Mouse (Mus musculus) urinary bladder, adult 18-20 months (tissue): ENCODE measurements around the gene Sorl1.
"Not testable (repeated sequence)": the region's sequence is repeated elsewhere in the genome, so short reads cannot be mapped to it uniquely, and the experiment has no call there.

Experiments
- DNase-seq, 2 experiments: peaks; one replicate each; pipeline ENCODE4 v3.0.0; 2022; ENCODE audit warnings: low spot score in 2 of 2, mixed read lengths in 2 of 2

Gene Sorl1

GRCm38 (mm10) chr9:42094028-42094551 is 30.0 kb downstream of the Sorl1 start:
- no peak for DNase-seq

GRCm38 (mm10) chr9:42092749-42093148 is 31.3 kb downstream of the Sorl1 start:
- no peak for DNase-seq

- DNase-seq = no peak
Measured at GRCm38 (mm10) chr9:42091561-42091960, 32.5 kb downstream of the Sorl1 start.

- DNase-seq = no peak
Measured at GRCm38 (mm10) chr9:42087921-42088320, 36.2 kb downstream of the Sorl1 start.

GRCm38 (mm10) chr9:42085970-42086369 is 38.1 kb downstream of the Sorl1 start:
- no peak for DNase-seq

- no peak for DNase-seq
Measured at GRCm38 (mm10) chr9:42083661-42084067, 40.4 kb downstream of the Sorl1 start.

GRCm38 (mm10) chr9:42081681-42082530 is 42.2 kb downstream of the Sorl1 start:
- no peak for DNase-seq

- DNase-seq = no peak
Measured at GRCm38 (mm10) chr9:42080671-42081070, 43.4 kb downstream of the Sorl1 start.

- DNase-seq = no peak
Measured at GRCm38 (mm10) chr9:42077112-42077845, 46.8 kb downstream of the Sorl1 start.

GRCm38 (mm10) chr9:42076256-42076849 is 47.7 kb downstream of the Sorl1 start:
- no peak for DNase-seq

GRCm38 (mm10) chr9:42075241-42075640 is 48.9 kb downstream of the Sorl1 start:
- DNase-seq = no peak

- no peak for DNase-seq
Measured at GRCm38 (mm10) chr9:42072010-42072409, 52.1 kb downstream of the Sorl1 start.

- no peak for DNase-seq
Measured at GRCm38 (mm10) chr9:42070856-42071255, 53.2 kb downstream of the Sorl1 start.

GRCm38 (mm10) chr9:42069471-42069870 is 54.6 kb downstream of the Sorl1 start:
- DNase-seq = no peak

GRCm38 (mm10) chr9:42067950-42068349 is 56.1 kb downstream of the Sorl1 start:
- no peak for DNase-seq

GRCm38 (mm10) chr9:42065756-42066155 is 58.3 kb downstream of the Sorl1 start:
- no peak for DNase-seq

- DNase-seq = no peak
Measured at GRCm38 (mm10) chr9:42063391-42063790, 60.7 kb downstream of the Sorl1 start.

- DNase-seq = no peak
Measured at GRCm38 (mm10) chr9:42062269-42062668, 61.8 kb downstream of the Sorl1 start.

GRCm38 (mm10) chr9:42059006-42059405 is 65.1 kb downstream of the Sorl1 start:
- not testable (repeated sequence) for DNase-seq

- DNase-seq = no peak
Measured at GRCm38 (mm10) chr9:42056591-42056990, 67.5 kb downstream of the Sorl1 start.

- DNase-seq = no peak
Measured at GRCm38 (mm10) chr9:42055378-42055777, 68.7 kb downstream of the Sorl1 start.
